Mouse (Mus musculus) C2C12 (cell line): ENCODE measurements around the gene Ip6k2. TPM values are rescaled to one million over a fixed set of nuclear protein-coding genes. Genes with fewer than 3 reads are reported as not detected.

Source experiments
- H3K27me3 ChIP-seq: one replicate; pipeline ENCODE4 v1.6.1; 2011; ENCODE audit not compliant: control insufficient read depth, insufficient read depth, insufficient read length
- H3K36me3 ChIP-seq: one replicate; pipeline ENCODE4 v1.6.1; 2011; ENCODE audit not compliant: control insufficient read depth, insufficient read depth
- H3K4me3 ChIP-seq: one replicate; pipeline ENCODE4 v1.5.1; 2011; ENCODE audit warnings: mild to moderate bottlenecking, control low read depth; ENCODE audit not compliant: poor library complexity, insufficient read depth, severe bottlenecking
- H3K79me2 ChIP-seq: one replicate; pipeline ENCODE4 v1.6.1; 2011; ENCODE audit not compliant: control insufficient read depth, insufficient read depth
- H3K79me3 ChIP-seq: one replicate; pipeline ENCODE4 v1.6.1; 2011; ENCODE audit warnings: low read depth, control low read depth
- H3ac ChIP-seq: one replicate; pipeline ENCODE3; 2011; ENCODE audit warnings: low read depth; ENCODE audit not compliant: control insufficient read depth, insufficient read length
- CEBPB ChIP-seq: IDR thresholded peaks from one replicate; pipeline ENCODE4 v1.6.1; 2011; ENCODE audit warnings: low read depth, mild to moderate bottlenecking, control low read depth, moderate library complexity
- CTCF ChIP-seq: IDR thresholded peaks from one replicate; pipeline ENCODE4 v1.5.1; 2011; ENCODE audit not compliant: control insufficient read depth, insufficient read depth, insufficient read length
- FOSL1 ChIP-seq: IDR thresholded peaks from one replicate; pipeline ENCODE4 v1.8.0; 2011; ENCODE audit warnings: mild to moderate bottlenecking, low read length; ENCODE audit not compliant: poor library complexity, insufficient read depth, severe bottlenecking
- MAX ChIP-seq: IDR thresholded peaks from one replicate; pipeline ENCODE4 v1.6.1; 2011; ENCODE audit warnings: mild to moderate bottlenecking, control low read depth
- MYOD1 ChIP-seq: IDR thresholded peaks from one replicate; pipeline ENCODE4 v1.6.1; 2011; ENCODE audit warnings: low read depth; ENCODE audit not compliant: control insufficient read depth, insufficient read length
- MYOG ChIP-seq: IDR thresholded peaks from one replicate; pipeline ENCODE4 v1.6.1; 2011; ENCODE audit not compliant: control insufficient read depth, insufficient read length; ENCODE audit errors: extremely low read depth
- USF1 ChIP-seq: IDR thresholded peaks from one replicate; pipeline ENCODE4 v1.6.1; 2011; ENCODE audit warnings: low read depth, mild to moderate bottlenecking, control low read depth, moderate library complexity
- polyA plus RNA-seq: library from polyadenylated mRNA; unstranded; fragments of >200 nt; fragmentation: generic; extraction: Trizol; gene quantifications from one replicate; pipeline ENCODE4 v1.2.1, GENCODE M21; 2012; ENCODE audit warnings: missing spikeins

The Ip6k2 gene
- polyA plus RNA-seq, 1 experiment: 37.1 TPM

GRCm38 (mm10) chr9:108785416-108785815 is 1.8 kb downstream of the Ip6k2 start:
- no peak overlapping the region for H3ac ChIP-seq
- H3K79me2 ChIP-seq: peaks cover 68% of the 10 kb centered on the region
- no peaks in the 10 kb centered on the region for H3K27me3 ChIP-seq
- peaks cover 65% of the 10 kb centered on the region for H3K79me3 ChIP-seq
- H3K36me3 ChIP-seq: no peaks in the 10 kb centered on the region
- no peak overlapping the region for H3K4me3 ChIP-seq
- TF ChIP-seq USF1 (no peak), MYOD1 (no peak), CTCF (no peak)

GRCm38 (mm10) chr9:108786494-108786893 is 2.9 kb downstream of the Ip6k2 start:
- Histone ChIP-seq H3K79me2 (peaks cover 79% of the 10 kb centered on the region), H3K27me3 (no peaks in the 10 kb centered on the region), H3K36me3 (no peaks in the 10 kb centered on the region), H3K79me3 (peaks cover 76% of the 10 kb centered on the region), H3ac (no peak overlapping the region), H3K4me3 (no peak overlapping the region)
- TF ChIP-seq MYOG (no peak), FOSL1 (no peak), USF1 (no peak), CEBPB (no peak), MYOD1 (no peak), MAX (no peak), CTCF (no peak)

- H3K4me3 ChIP-seq: no peak overlapping the region
- no peaks in the 10 kb centered on the region for H3K36me3 ChIP-seq
- no peak overlapping the region for H3ac ChIP-seq
- H3K79me2 ChIP-seq: peaks cover 85% of the 10 kb centered on the region
- H3K27me3 ChIP-seq: no peaks in the 10 kb centered on the region
- peaks cover 81% of the 10 kb centered on the region for H3K79me3 ChIP-seq
- TF ChIP-seq MAX (no peak), FOSL1 (no peak), CTCF (no peak), MYOG (no peak), CEBPB (no peak), USF1 (no peak), MYOD1 (no peak)
These were observed 3.5 kb downstream of the Ip6k2 start for GRCm38 (mm10) chr9:108787080-108787479.

GRCm38 (mm10) chr9:108788713-108789112 is 5.1 kb downstream of the Ip6k2 start:
- Histone ChIP-seq H3K4me3 (no peak overlapping the region), H3ac (no peak overlapping the region), H3K27me3 (no peaks in the 10 kb centered on the region), H3K79me2 (peaks cover 100% of the 10 kb centered on the region), H3K36me3 (no peaks in the 10 kb centered on the region), H3K79me3 (peaks cover 98% of the 10 kb centered on the region)
- TF ChIP-seq USF1 (no peak), CTCF (no peak), MYOG (no peak), CEBPB (no peak), MAX (no peak), FOSL1 (no peak), MYOD1 (no peak)

- peaks cover 95% of the 10 kb centered on the region for H3K79me2 ChIP-seq
- TF ChIP-seq USF1: no peak
- TF ChIP-seq MYOG: no peak
- no peak for TF ChIP-seq CEBPB
- no peak for TF ChIP-seq MYOD1
- no peak for TF ChIP-seq CTCF
- no peak for TF ChIP-seq MAX
- TF ChIP-seq FOSL1: no peak
- no peaks in the 10 kb centered on the region for H3K27me3 ChIP-seq
- no peak overlapping the region for H3ac ChIP-seq
- peaks cover under 1% of the 10 kb centered on the region for H3K36me3 ChIP-seq
- H3K4me3 ChIP-seq: no peak overlapping the region
- H3K79me3 ChIP-seq: peaks cover 90% of the 10 kb centered on the region
These were observed 8.7 kb downstream of the Ip6k2 start for GRCm38 (mm10) chr9:108792307-108792706.

- Histone ChIP-seq H3K79me2 (peaks cover 95% of the 10 kb centered on the region), H3K4me3 (no peak overlapping the region), H3K27me3 (no peaks in the 10 kb centered on the region), H3ac (no peak overlapping the region), H3K79me3 (peaks cover 90% of the 10 kb centered on the region), H3K36me3 (peaks cover 5% of the 10 kb centered on the region)
- TF ChIP-seq MYOD1 (peak; percentile 13), USF1 (no peak)
These were observed 9.1 kb downstream of the Ip6k2 start for GRCm38 (mm10) chr9:108792730-108793129.
